Mouse (Mus musculus): Measurements from ENCODE around the gene Ndufb3.
"Not testable (repeated sequence)": the region's sequence is repeated elsewhere in the genome, so short reads cannot be mapped to it uniquely, and the experiment has no call there.

The Ndufb3 gene

GRCm38 (mm10) chr1:58617076-58617475 is 30.9 kb downstream of the Ndufb3 start:
- DNase-seq (ENCODE audit: low read depth): no peak

DNA sequence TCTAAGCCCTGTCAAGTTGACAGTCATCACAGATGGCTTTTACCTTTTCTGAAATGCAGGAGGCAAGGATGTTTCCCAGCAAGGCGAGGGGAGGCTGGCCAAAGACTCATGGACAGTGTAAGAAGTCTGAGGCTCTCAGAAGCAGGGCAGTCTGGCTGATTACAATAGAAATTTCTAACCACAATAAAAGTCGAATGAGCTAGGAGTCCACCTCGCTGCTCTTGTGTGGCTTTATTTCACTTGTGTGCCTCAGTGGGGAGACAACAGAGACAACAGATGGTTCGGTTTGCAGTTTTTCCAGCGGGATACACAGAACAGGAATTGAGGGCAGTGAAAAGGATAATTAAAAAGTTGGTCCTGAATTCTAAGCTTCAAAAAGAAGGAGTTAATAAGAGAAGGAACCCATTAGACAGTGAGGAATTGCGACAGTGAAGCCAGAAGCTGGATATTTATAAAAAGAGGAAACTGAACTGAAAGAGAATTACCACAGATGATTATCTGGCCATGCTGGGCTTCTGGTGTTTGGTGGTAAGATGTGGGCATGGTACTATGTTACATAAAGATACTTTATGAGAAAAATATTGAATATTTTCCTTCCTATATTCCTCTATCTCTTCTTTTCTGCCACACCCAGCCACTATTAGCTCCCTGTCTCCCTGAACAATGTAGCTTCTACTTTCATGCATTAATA is 31.9 kb downstream of the Ndufb3 start:
- no peak for DNase-seq (ENCODE audit: low read depth)

DNA sequence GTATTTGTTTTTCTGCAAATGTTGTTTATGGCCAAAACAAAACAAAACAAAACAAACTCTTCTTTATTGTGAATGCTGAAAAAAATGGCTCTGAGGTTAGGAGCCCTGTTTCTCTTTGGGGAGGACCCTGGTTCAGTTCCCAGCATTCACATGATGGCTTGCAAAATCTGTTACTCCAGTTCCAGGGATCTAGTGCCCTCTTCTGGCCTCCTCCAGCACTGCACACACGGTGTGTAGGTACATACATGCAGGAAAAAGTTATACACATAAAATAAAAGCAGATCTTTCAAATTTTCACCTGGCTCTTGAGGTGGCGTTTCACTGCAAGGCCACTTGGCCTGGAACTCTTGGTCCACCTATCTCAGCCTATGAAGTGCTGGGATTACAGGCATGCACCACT is 32.6 kb downstream of the Ndufb3 start:
- no peak for DNase-seq (ENCODE audit: low read depth)

DNA sequence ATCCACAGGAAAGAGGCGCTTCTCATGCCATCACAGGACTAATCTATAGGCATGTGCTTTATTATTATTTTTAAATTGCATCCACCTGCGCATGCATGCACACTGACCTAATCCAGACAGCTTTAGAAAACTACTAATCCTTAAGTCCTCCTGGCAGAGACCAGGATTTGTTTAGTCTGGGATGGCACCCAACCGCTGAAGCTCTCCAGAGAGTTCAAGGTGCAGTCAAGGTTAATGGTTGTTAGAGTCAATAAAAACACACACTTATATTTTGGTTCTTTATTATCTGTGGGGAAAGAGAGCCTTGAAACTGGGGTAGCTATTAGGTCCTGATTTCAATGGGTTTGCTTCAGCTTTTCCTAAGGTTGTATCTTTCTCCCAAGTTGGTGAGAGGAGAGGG is 35.1 kb downstream of the Ndufb3 start:
- no peak for DNase-seq (ENCODE audit: low read depth)

- no peak for DNase-seq (ENCODE audit: low read depth)
Measured at GRCm38 (mm10) chr1:58621996-58622748, 36.0 kb downstream of the Ndufb3 start.

- DNase-seq (ENCODE audit: low read depth): not testable (repeated sequence)
Measured at GRCm38 (mm10) chr1:58628847-58629246, 42.7 kb downstream of the Ndufb3 start.
